Mouse (Mus musculus) ES-Bruce4 (cell line): Measurements from ENCODE around the gene Dnali1.

Experiments
- CTCF ChIP-seq: IDR thresholded peaks from one replicate; pipeline ENCODE4 v1.8.1; 2011; ENCODE audit warnings: low read depth, low read length
- POLR2A ChIP-seq: IDR thresholded peaks from one replicate; pipeline ENCODE4 v1.8.1; 2011; ENCODE audit warnings: low read length; ENCODE audit not compliant: insufficient read depth

DNA sequence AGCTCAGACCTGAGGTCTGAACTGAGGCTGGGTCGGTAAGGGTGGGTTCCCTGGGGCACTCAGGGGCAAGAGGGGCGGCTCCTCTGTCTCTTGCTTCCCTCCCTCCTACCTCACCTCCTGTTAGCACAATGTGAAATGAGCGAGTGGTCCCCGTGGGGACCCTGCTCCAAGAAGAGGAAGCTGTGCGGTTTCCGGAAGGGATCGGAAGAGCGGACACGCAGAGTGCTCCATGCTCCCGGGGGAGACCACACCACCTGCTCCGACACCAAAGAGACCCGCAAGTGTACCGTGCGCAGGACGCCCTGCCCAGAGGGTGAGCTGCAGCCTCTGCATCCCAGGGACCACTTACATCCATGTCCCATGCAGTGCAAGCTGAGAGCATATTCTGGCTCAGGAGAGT, 58.0 kb downstream of the Dnali1 start:
- TF ChIP-seq POLR2A, result no peak
- TF ChIP-seq CTCF, result no peak
